Mouse (Mus musculus): ENCODE measurements around the gene Spag16. TPM values are rescaled to one million over a fixed set of nuclear protein-coding genes. Genes with fewer than 3 reads are reported as not detected.

Spag16 gene
- polyA plus RNA-seq, 1 experiment from 2014 or later: 0.90 TPM

DNA sequence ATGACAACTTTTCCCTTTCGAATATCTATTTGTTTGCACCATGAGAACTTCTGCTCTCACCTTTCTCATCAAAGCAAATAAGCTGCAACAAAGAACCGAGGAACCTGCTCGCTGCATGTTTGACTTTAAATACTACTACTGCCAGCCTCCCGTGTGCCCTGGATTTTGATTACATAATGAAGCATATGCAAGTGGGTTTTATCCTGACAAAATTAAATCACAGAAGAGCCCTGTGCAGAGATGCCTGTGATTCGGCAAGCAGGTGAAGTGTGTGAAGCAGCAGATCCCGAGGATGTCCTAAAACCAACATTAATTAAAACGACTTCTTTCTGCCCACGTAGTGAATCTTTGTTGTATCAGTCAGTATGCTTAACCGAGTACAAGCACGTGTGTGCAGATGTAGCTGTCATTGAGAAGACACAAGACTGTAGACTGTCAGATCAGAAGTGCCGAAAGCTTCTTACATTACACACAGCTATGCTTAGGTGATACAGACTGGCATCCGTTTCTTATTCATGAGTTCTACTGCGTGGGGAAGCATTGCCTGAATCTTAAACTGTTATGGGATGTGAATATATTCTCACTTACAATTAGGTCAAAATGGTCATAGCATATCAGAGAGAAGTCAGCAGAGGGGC, 489.5 kb downstream of the Spag16 start:
- H3K27me3 ChIP-seq: no peaks in the 10 kb centered on the region
- no peaks in the 10 kb centered on the region for H3K9me3 ChIP-seq
- H3K4me3 ChIP-seq: no peak overlapping the region
- no peak for ATAC-seq (ENCODE audit: borderline replicate concordance, extremely low read depth, low FRiP score, low TSS enrichment)
- no peak overlapping the region for H3K4me2 ChIP-seq
- H3K36me3 ChIP-seq: no peaks in the 10 kb centered on the region
- H3K4me1 ChIP-seq: no peaks in the 10 kb centered on the region
- whole genome bisulfite sequencing: 68% methylated on average over 13 of the region's 13 CpGs
- H3K9ac ChIP-seq: no peak overlapping the region
- H3K27ac ChIP-seq: no peak overlapping the region

DNA sequence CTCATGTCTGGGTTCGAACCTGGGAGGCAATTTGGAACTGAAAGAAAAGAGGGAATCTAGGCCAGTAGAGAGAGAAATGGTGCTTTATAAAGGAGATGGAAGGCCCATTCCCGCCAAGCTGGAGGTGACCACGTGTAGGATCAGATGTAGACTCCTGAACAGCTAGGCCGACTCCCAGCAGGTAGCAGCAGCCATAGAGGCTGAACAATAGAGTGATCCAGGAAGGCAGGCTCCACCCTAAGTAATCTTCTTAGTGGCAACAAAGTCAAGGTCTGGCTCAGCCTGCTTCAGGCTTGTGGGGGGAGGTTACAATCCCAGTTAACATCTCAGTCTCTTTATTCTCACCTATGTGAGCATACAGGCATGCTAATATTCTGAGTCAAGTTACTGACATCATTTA, 494.2 kb downstream of the Spag16 start:
- Histone ChIP-seq H3K27me3 (no peaks in the 10 kb centered on the region), H3K4me2 (no peak overlapping the region), H3K4me1 (no peaks in the 10 kb centered on the region), H3K27ac (no peak overlapping the region), H3K36me3 (no peaks in the 10 kb centered on the region), H3K4me3 (no peak overlapping the region), H3K9ac (no peak overlapping the region), H3K9me3 (no peaks in the 10 kb centered on the region)
- WGBS: 69% methylated on average over 4 of the region's 4 CpGs
- ATAC-seq (ENCODE audit: borderline replicate concordance, extremely low read depth, low FRiP score, low TSS enrichment): no peak

DNA sequence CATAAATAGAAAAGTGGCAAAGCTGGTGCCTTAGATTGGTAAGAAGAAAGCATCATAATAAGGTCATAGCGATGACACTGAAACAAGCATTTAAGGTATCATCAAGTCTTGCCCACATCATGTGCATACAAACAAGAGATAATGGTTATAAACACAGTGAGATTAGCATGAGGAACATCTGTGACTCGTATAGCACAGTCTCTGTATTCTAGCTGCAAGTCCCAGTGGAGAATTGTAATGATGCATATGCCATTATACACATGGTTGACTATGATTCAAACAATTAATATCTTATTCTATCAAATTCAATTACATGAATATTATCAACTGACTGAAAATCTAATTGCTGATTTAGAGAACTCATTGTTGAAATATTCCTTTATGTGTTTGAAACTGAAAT, 519.4 kb downstream of the Spag16 start:
- ATAC-seq (ENCODE audit: borderline replicate concordance, extremely low read depth, low FRiP score, low TSS enrichment): no peak
- Histone ChIP-seq H3K27me3 (no peaks in the 10 kb centered on the region), H3K9me3 (no peaks in the 10 kb centered on the region), H3K4me2 (no peak overlapping the region), H3K27ac (no peak overlapping the region), H3K4me1 (no peaks in the 10 kb centered on the region), H3K9ac (no peak overlapping the region), H3K4me3 (no peak overlapping the region), H3K36me3 (no peaks in the 10 kb centered on the region)
- WGBS: 58% methylated on average over 2 of the region's 2 CpGs

DNA sequence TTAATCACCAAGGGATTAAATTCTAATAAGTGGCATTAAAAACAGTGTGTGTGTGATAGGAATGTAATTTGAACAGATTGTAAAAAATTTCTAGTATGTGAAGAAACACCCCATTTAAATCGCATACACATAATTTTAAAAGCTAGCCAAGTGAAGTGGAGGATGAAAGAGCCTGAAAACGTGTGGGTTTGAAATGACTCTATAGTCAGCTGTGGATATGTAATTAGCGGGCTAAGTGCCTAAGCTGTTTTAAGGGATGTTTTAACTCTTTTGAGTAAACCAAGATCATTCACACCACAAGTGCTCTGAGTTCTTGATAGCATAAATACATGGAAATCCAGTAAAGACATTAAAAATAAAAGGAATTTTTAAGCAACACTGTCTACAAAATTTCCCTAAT, 524.6 kb downstream of the Spag16 start:
- WGBS: 51% methylated on average over 3 of the region's 3 CpGs
- no peak overlapping the region for H3K4me3 ChIP-seq
- H3K36me3 ChIP-seq: no peaks in the 10 kb centered on the region
- no peaks in the 10 kb centered on the region for H3K4me1 ChIP-seq
- H3K27ac ChIP-seq: no peak overlapping the region
- no peaks in the 10 kb centered on the region for H3K9me3 ChIP-seq
- H3K27me3 ChIP-seq: no peaks in the 10 kb centered on the region
- H3K4me2 ChIP-seq: no peak overlapping the region
- H3K9ac ChIP-seq: no peak overlapping the region
- no peak for ATAC-seq (ENCODE audit: borderline replicate concordance, extremely low read depth, low FRiP score, low TSS enrichment)

DNA sequence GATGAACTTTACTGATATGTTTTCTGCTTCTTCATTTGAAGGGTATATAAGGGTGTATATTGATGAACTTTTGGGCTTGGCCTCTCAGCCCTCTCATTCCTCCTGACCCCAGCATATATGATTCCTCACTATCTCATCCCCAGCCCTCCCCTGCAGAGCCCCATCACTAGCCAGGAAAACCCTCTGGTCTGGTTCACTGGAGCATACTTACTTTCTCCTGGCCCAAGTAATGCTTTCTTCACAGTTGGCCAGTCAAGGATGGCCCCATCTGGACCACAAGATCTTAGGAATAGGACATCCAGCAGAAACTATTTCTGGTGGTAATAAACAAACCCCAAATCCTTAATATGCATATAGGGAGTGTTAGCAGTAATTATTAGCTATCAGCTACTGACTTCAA, 527.2 kb downstream of the Spag16 start:
- no peak for ATAC-seq (ENCODE audit: borderline replicate concordance, extremely low read depth, low FRiP score, low TSS enrichment)
- Histone ChIP-seq H3K27me3 (no peaks in the 10 kb centered on the region), H3K9ac (no peak overlapping the region), H3K27ac (no peak overlapping the region), H3K4me2 (no peak overlapping the region), H3K4me3 (no peak overlapping the region), H3K4me1 (no peaks in the 10 kb centered on the region), H3K36me3 (no peaks in the 10 kb centered on the region), H3K9me3 (no peaks in the 10 kb centered on the region)

DNA sequence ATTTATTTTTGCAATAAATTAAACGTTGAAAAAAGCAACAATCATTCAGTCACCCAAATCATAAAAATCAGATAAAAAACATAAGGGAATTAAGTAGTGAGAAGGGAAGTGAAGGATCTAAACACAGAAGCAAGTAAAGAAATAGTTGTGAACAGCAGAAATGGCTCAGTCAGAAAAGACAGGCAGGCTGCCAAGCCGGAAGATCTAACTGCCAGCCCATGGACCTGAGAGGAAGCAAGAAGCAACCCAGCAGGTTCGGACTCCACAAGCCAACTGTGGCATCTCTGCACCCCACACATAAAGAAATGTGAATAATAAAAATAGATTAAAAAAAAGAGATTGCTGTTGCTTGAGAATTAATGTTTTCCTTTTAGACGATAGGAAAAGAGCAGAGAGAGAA, 545.0 kb downstream of the Spag16 start:
- Histone ChIP-seq H3K9me3 (no peaks in the 10 kb centered on the region), H3K4me3 (no peak overlapping the region), H3K4me1 (no peaks in the 10 kb centered on the region), H3K4me2 (no peak overlapping the region), H3K27me3 (no peaks in the 10 kb centered on the region), H3K9ac (no peak overlapping the region), H3K36me3 (no peaks in the 10 kb centered on the region), H3K27ac (no peak overlapping the region)
- WGBS: 36% methylated on average over 4 of the region's 4 CpGs
- ATAC-seq (ENCODE audit: borderline replicate concordance, extremely low read depth, low FRiP score, low TSS enrichment): no peak

DNA sequence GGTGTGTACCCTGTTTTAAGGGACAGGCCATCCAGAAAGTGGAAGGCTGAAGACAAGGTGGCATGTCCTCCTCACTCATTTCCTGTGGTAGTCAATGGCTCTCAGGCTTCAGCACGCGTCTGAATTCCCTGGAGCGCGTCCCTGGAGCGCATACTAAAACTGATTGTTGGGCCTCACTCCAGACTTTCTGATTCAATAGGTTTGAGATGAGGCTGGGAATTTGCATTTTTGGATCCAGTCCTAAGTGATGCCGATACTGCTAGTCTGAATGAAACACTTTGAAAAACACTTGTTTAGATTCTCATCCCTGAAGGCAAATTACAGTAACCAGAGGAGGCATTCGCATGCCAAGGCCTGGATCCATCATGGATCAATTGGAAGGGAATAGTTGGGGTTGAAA, 553.3 kb downstream of the Spag16 start:
- Histone ChIP-seq H3K4me3 (no peak overlapping the region), H3K36me3 (no peaks in the 10 kb centered on the region), H3K9me3 (no peaks in the 10 kb centered on the region), H3K4me1 (no peaks in the 10 kb centered on the region), H3K9ac (no peak overlapping the region), H3K4me2 (no peak overlapping the region), H3K27me3 (no peaks in the 10 kb centered on the region), H3K27ac (no peak overlapping the region)
- 86% methylated on average over 7 of the region's 7 CpGs for WGBS
- no peak for ATAC-seq (ENCODE audit: borderline replicate concordance, extremely low read depth, low FRiP score, low TSS enrichment)

DNA sequence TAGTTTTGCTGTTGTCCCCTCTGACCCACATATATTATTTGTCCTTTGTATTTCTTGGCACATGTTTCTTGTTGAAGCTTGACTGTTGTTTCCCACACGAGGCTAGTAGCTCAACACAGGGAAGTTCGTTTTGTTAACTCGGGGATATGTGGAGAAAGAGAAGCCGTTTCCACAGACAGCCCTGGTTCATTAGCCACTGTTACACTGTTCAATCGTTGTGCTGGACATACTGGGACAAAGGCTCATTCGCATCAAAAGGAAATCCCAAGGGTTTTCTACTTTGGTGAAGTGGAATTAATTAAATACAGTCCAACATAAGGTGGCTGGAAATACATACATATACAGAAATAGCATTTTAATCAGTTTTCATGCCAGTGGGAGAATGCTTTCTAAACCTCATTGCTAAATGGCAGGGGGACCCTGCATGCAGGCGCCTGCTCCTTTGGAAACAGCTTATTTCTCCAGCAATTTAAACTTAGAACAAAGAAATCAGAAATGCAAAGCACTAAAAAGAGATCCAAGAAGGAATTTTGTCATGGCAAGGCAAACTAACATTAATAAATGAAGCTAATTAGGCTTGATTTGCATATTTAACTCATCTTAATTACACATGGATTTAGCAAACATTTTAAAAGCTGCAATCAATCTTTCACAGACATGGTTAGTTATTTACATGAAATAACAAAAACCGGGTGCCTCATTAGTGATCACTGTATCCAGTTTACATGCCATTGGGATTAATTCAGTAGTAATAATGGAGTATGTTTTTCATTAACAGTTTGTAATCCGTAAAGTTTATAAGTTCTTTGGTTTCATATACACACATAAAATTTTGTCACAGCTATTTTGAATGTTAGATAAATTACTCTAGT, 615.7 kb downstream of the Spag16 start:
- Histone ChIP-seq H3K9ac (no peak overlapping the region), H3K9me3 (no peaks in the 10 kb centered on the region), H3K4me2 (no peak overlapping the region), H3K36me3 (no peaks in the 10 kb centered on the region), H3K27ac (no peak overlapping the region), H3K27me3 (no peaks in the 10 kb centered on the region), H3K4me3 (no peak overlapping the region), H3K4me1 (no peaks in the 10 kb centered on the region)
- no peak for ATAC-seq (ENCODE audit: borderline replicate concordance, extremely low read depth, low FRiP score, low TSS enrichment)
- WGBS: 74% methylated on average over 9 of the region's 9 CpGs

DNA sequence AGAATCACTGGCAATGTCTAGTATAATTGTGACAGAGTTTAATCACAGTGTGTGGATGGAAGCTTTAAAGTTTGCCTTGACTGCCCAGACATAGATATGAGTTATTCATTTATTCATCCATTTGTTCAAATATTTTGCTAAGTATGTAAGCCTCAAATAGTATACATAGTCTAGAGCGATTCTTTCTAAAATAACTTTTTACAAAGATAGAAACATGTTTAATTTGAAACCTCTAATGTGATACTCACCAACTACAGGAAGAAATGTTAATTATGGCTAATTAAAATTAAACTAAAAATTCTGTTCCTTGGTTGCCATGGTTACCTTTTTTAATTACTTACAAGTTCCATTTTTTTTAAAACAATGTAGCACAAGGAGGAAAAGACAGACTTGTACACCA, 653.1 kb downstream of the Spag16 start:
- H3K9ac ChIP-seq: no peak overlapping the region
- no peaks in the 10 kb centered on the region for H3K9me3 ChIP-seq
- no peak overlapping the region for H3K4me2 ChIP-seq
- no peak overlapping the region for H3K4me3 ChIP-seq
- no peak overlapping the region for H3K27ac ChIP-seq
- H3K27me3 ChIP-seq: no peaks in the 10 kb centered on the region
- no peaks in the 10 kb centered on the region for H3K4me1 ChIP-seq
- 85% methylated on average over 1 of the region's 1 CpGs for WGBS
- ATAC-seq (ENCODE audit: borderline replicate concordance, extremely low read depth, low FRiP score, low TSS enrichment): no peak
- no peaks in the 10 kb centered on the region for H3K36me3 ChIP-seq

DNA sequence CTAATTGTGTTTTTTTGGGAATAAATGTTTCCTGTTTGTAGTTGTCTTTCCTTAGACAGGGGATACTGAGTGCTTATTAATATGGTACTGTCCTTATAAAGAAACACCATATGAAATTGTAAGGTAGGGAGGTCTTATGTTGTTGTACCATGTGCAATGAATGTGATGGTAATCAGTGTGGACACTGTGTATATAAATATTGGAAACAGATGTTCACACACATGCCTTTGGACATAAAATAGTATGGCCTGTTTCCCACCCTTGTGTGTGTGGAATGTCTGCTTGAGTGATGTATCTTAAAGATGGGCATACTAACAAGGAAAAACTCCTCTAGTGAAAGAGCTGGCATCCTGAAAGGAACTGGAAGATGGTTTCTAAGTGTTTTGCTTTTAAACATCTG, 692.1 kb downstream of the Spag16 start:
- Histone ChIP-seq H3K4me1 (no peaks in the 10 kb centered on the region), H3K27me3 (no peaks in the 10 kb centered on the region), H3K9ac (no peak overlapping the region), H3K36me3 (no peaks in the 10 kb centered on the region), H3K9me3 (no peaks in the 10 kb centered on the region; the same call in 1 of the 2 replicates), H3K27ac (no peak overlapping the region), H3K4me3 (no peak overlapping the region), H3K4me2 (no peak overlapping the region)
- ATAC-seq (ENCODE audit: borderline replicate concordance, extremely low read depth, low FRiP score, low TSS enrichment): no peak

DNA sequence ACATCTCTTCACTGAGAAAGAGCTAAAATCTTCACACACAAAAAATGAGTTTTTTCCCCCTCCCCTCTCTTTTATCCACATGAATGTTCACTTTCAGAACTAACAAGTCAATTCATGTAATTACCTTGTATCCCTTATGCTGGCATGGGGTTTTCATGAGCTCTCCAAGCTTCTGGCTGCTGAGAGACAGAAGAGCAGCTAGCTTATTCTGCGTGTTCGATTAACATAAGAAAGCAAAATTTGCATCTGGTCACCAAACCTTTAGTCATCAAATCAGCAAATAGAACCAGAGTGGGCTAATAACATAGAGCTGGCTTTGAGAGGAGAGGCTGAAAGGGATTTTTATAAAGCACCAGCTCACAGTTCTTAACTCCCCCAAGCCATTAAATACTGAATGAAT, 700.4 kb downstream of the Spag16 start:
- H3K4me1 ChIP-seq: no peaks in the 10 kb centered on the region
- no peaks in the 10 kb centered on the region; the same call in 1 of the 2 replicates for H3K9me3 ChIP-seq
- no peak overlapping the region for H3K4me2 ChIP-seq
- no peak for ATAC-seq (ENCODE audit: borderline replicate concordance, extremely low read depth, low FRiP score, low TSS enrichment)
- no peaks in the 10 kb centered on the region for H3K27me3 ChIP-seq
- 62% methylated on average over 2 of the region's 2 CpGs for WGBS
- H3K4me3 ChIP-seq: no peak overlapping the region
- H3K9ac ChIP-seq: no peak overlapping the region
- no peak overlapping the region for H3K27ac ChIP-seq
- no peaks in the 10 kb centered on the region for H3K36me3 ChIP-seq

DNA sequence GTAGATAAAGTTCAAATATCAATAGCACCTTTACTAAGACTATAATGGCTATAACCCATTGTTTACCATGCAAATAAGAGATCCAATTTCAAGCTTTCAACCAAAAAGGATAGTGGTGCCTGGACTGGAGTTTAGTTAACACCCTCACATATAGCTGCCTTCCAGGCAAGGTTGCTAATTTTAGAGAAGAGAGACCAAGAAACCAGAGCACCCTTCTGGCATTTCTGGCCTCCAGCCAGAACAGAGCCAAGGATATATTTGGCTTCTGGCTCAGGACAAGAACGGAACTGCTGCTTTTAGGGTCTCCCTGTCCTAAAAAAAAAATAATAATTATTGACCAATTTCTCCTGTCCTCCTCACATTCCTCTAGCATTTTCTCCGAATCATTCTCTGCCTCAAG, 703.0 kb downstream of the Spag16 start:
- H3K4me3 ChIP-seq: no peak overlapping the region
- no peak for ATAC-seq (ENCODE audit: borderline replicate concordance, extremely low read depth, low FRiP score, low TSS enrichment)
- no peaks in the 10 kb centered on the region for H3K36me3 ChIP-seq
- H3K27ac ChIP-seq: no peak overlapping the region
- 51% methylated on average over 2 of the region's 2 CpGs for WGBS
- H3K9me3 ChIP-seq: no peaks in the 10 kb centered on the region
- H3K4me1 ChIP-seq: no peaks in the 10 kb centered on the region
- H3K27me3 ChIP-seq: no peaks in the 10 kb centered on the region
- no peak overlapping the region for H3K9ac ChIP-seq
- H3K4me2 ChIP-seq: no peak overlapping the region
